25 mouse cellular contexts compared by ENCODE assay signal in genomic region chr6:127910638-127911037, GRCm38 (mm10). TPM values are rescaled to one million over a fixed set of nuclear protein-coding genes. Genes with fewer than 3 reads are reported as not detected.
DNase-seq lines count a peak whose midpoint lies in the region; ATAC-seq lines count a peak whose summit lies in the region.
"Had no signal": no experiment of that assay in that cellular context is flagged by ENCODE, and none has a peak within 500 bp of the region (broad histone marks: within the 10 kb centered on the region; RNA-seq: fewer than 3 reads in every experiment).

No protein-coding gene starts in this region.

- H3K27me3 ChIP-seq in embryonic facial prominence, embryonic 13.5 days, result no peaks in the 10 kb centered on the region
- no peaks in the 10 kb centered on the region for H3K27me3 ChIP-seq in embryonic facial prominence, embryonic 10.5 days (replicated peaks; ENCODE audit: low read depth, poor library complexity, severe bottlenecking)
- H3K27me3 ChIP-seq in midbrain, embryonic 11.5 days (ENCODE audit: control insufficient read depth, insufficient read depth, low read length), result no peaks in the 10 kb centered on the region
- no peaks in the 10 kb centered on the region for H3K27me3 ChIP-seq in midbrain, embryonic 16.5 days (ENCODE audit: control insufficient read depth, insufficient read depth, low read depth, low read length)
- H3K27me3 ChIP-seq in embryonic facial prominence, embryonic 14.5 days (replicated peaks; ENCODE audit: control insufficient read depth, insufficient read depth, low read length), result no peaks in the 10 kb centered on the region
- H3K27me3 ChIP-seq in limb, embryonic 15.5 days, result no peaks in the 10 kb centered on the region
- H3K27me3 ChIP-seq: embryonic facial prominence, embryonic 12.5 days; forebrain, embryonic 12.5 days had no signal

- H3K4me3 ChIP-seq in embryonic facial prominence, embryonic 13.5 days, result no peak overlapping the region
- H3K4me3 ChIP-seq in embryonic facial prominence, embryonic 10.5 days, result no peak overlapping the region
- H3K4me3 ChIP-seq in midbrain, embryonic 11.5 days (ENCODE audit: low read depth, low read length), result no peak overlapping the region
- no peak overlapping the region for H3K4me3 ChIP-seq in midbrain, embryonic 16.5 days (ENCODE audit: low read depth, low read length)
- no peak overlapping the region for H3K4me3 ChIP-seq in embryonic facial prominence, embryonic 14.5 days (ENCODE audit: low read depth, low read length)
- no peak overlapping the region for H3K4me3 ChIP-seq in limb, embryonic 15.5 days
- H3K4me3 ChIP-seq: embryonic facial prominence, embryonic 12.5 days; erythroblast, embryonic 14.5 days; forebrain, embryonic 10.5 days; forebrain, embryonic 12.5 days had no signal

- ATAC-seq in embryonic facial prominence, embryonic 13.5 days (ENCODE audit: insufficient number of reproducible peaks, insufficient read depth, low FRiP score, low TSS enrichment, low read depth), result peak; percentile 57; the same call in 1 of the 2 replicates
- ATAC-seq in midbrain, embryonic 11.5 days (ENCODE audit: low FRiP score), result no peak
- no peak for ATAC-seq in midbrain, embryonic 16.5 days
- peak; percentile 33; the same call in 1 of the 2 replicates for ATAC-seq in embryonic facial prominence, embryonic 14.5 days (ENCODE audit: low read depth)
- peak; percentile 17; the same call in 1 of the 2 replicates for ATAC-seq in limb, embryonic 15.5 days (ENCODE audit: insufficient number of reproducible peaks, low FRiP score, low TSS enrichment, low read depth)
- ATAC-seq: activated CD4-positive, CD25-positive, alpha-beta regulatory T cell, adult 4 months; forebrain, embryonic 14.5 days; forebrain, embryonic 16.5 days; Patski had no signal

- H3K9ac ChIP-seq in embryonic facial prominence, embryonic 13.5 days, result no peak overlapping the region
- no peak overlapping the region for H3K9ac ChIP-seq in midbrain, embryonic 11.5 days (ENCODE audit: low read length)
- H3K9ac ChIP-seq in midbrain, embryonic 16.5 days (ENCODE audit: low read depth, low read length), result no peak overlapping the region
- H3K9ac ChIP-seq in embryonic facial prominence, embryonic 14.5 days (ENCODE audit: low read depth, low read length), result no peak overlapping the region
- H3K9ac ChIP-seq in limb, embryonic 15.5 days, result no peak overlapping the region
- H3K9ac ChIP-seq: embryonic facial prominence, embryonic 12.5 days; forebrain, embryonic 12.5 days had no signal

- H3K27ac ChIP-seq in embryonic facial prominence, embryonic 13.5 days, result no peak overlapping the region
- H3K27ac ChIP-seq in embryonic facial prominence, embryonic 10.5 days (replicated peaks), result no peak overlapping the region
- no peak overlapping the region for H3K27ac ChIP-seq in midbrain, embryonic 11.5 days (ENCODE audit: low read depth, low read length)
- no peak overlapping the region for H3K27ac ChIP-seq in midbrain, embryonic 16.5 days (ENCODE audit: low read length)
- no peak overlapping the region; the same call in 1 of the 2 replicates for H3K27ac ChIP-seq in embryonic facial prominence, embryonic 14.5 days (replicated peaks; ENCODE audit: low read depth, low read length)
- H3K27ac ChIP-seq in limb, embryonic 15.5 days, result no peak overlapping the region
- H3K27ac ChIP-seq: embryonic facial prominence, embryonic 12.5 days; forebrain, embryonic 10.5 days; forebrain, embryonic 12.5 days had no signal

- no peak for DNase-seq in embryonic facial prominence, embryonic 10.5 days (ENCODE audit: low spot score)
- DNase-seq in midbrain, embryonic 11.5 days (ENCODE audit: low spot score, missing footprints), result peak; percentile 56
- peak; percentile 82 for DNase-seq in embryonic facial prominence, embryonic 14.5 days (ENCODE audit: low spot score)
- DNase-seq in frontal cortex, postnatal 14 days (ENCODE audit: low spot score in 2 of 2), result no peak
- no peak for DNase-seq in cerebellum, postnatal 10 days
- DNase-seq: adrenal gland, adult 8-10 months; adrenal gland, postnatal 14 days; adrenal gland, postnatal 36 days; cerebellum, adult 11-12 months; cerebellum, adult 2 months; cerebellum, adult 9-10 months; cerebellum, postnatal 14 days; cerebellum, postnatal 36 days; embryo, embryonic 11 days had no signal

- H3K4me1 ChIP-seq in embryonic facial prominence, embryonic 13.5 days, result no peaks in the 10 kb centered on the region
- H3K4me1 ChIP-seq in embryonic facial prominence, embryonic 10.5 days, result no peaks in the 10 kb centered on the region
- no peaks in the 10 kb centered on the region for H3K4me1 ChIP-seq in midbrain, embryonic 11.5 days (ENCODE audit: control insufficient read depth, insufficient read depth, low read length)
- no peaks in the 10 kb centered on the region for H3K4me1 ChIP-seq in midbrain, embryonic 16.5 days (ENCODE audit: control insufficient read depth, insufficient read depth, low read length)
- H3K4me1 ChIP-seq in embryonic facial prominence, embryonic 14.5 days (ENCODE audit: control insufficient read depth, insufficient read depth, low read length), result no peaks in the 10 kb centered on the region
- H3K4me1 ChIP-seq in limb, embryonic 15.5 days, result no peaks in the 10 kb centered on the region
- H3K4me1 ChIP-seq: embryonic facial prominence, embryonic 12.5 days; forebrain, embryonic 10.5 days; forebrain, embryonic 12.5 days had no signal

- whole genome bisulfite sequencing in embryonic facial prominence, embryonic 13.5 days, result 73% methylated on average over 4 of the region's 4 CpGs
- 89% methylated on average over 4 of the region's 4 CpGs for WGBS in embryonic facial prominence, embryonic 10.5 days
- 88% methylated on average over 4 of the region's 4 CpGs for WGBS in midbrain, embryonic 11.5 days
- WGBS in midbrain, embryonic 16.5 days, result 91% methylated on average over 4 of the region's 4 CpGs
- WGBS in embryonic facial prominence, embryonic 14.5 days, result 67% methylated on average over 4 of the region's 4 CpGs
- WGBS in limb, embryonic 15.5 days, result 82% methylated on average over 4 of the region's 4 CpGs

- peaks cover 60% of the 10 kb centered on the region for H3K36me3 ChIP-seq in embryonic facial prominence, embryonic 13.5 days
- peaks cover 3% of the 10 kb centered on the region; the same call in 1 of the 2 replicates for H3K36me3 ChIP-seq in embryonic facial prominence, embryonic 10.5 days (replicated peaks)
- no peaks in the 10 kb centered on the region for H3K36me3 ChIP-seq in midbrain, embryonic 11.5 days (ENCODE audit: control insufficient read depth, insufficient read depth, low read length)
- no peaks in the 10 kb centered on the region for H3K36me3 ChIP-seq in midbrain, embryonic 16.5 days (ENCODE audit: control insufficient read depth, insufficient read depth, low read length)
- peaks cover 21% of the 10 kb centered on the region for H3K36me3 ChIP-seq in embryonic facial prominence, embryonic 14.5 days (ENCODE audit: control insufficient read depth, insufficient read depth, low read length)
- H3K36me3 ChIP-seq in limb, embryonic 15.5 days, result peaks cover 15% of the 10 kb centered on the region
- H3K36me3 ChIP-seq: forebrain, embryonic 10.5 days had no signal

- H3K4me2 ChIP-seq in embryonic facial prominence, embryonic 13.5 days, result no peak overlapping the region
- H3K4me2 ChIP-seq in midbrain, embryonic 11.5 days, result no peak overlapping the region
- no peak overlapping the region for H3K4me2 ChIP-seq in midbrain, embryonic 16.5 days (ENCODE audit: low read length)
- no peak overlapping the region for H3K4me2 ChIP-seq in embryonic facial prominence, embryonic 14.5 days (ENCODE audit: low read depth, low read length)
- no peak overlapping the region for H3K4me2 ChIP-seq in limb, embryonic 15.5 days
- H3K4me2 ChIP-seq: embryonic facial prominence, embryonic 12.5 days; forebrain, embryonic 12.5 days had no signal

- H3K9me3 ChIP-seq in embryonic facial prominence, embryonic 13.5 days, result 0 out of 2 replicates have a peak, but pooled peaks cover under 1% of the 10 kb centered on the region
- H3K9me3 ChIP-seq in embryonic facial prominence, embryonic 10.5 days, result no peaks in the 10 kb centered on the region
- no peaks in the 10 kb centered on the region for H3K9me3 ChIP-seq in midbrain, embryonic 11.5 days (ENCODE audit: control insufficient read depth, low read length)
- H3K9me3 ChIP-seq in midbrain, embryonic 16.5 days (replicated peaks; ENCODE audit: control insufficient read depth, low read length, poor library complexity, severe bottlenecking), result no peaks in the 10 kb centered on the region
- 0 out of 2 replicates have a peak, but pooled peaks cover 3% of the 10 kb centered on the region for H3K9me3 ChIP-seq in embryonic facial prominence, embryonic 14.5 days (ENCODE audit: control insufficient read depth, low read length)
- H3K9me3 ChIP-seq in limb, embryonic 15.5 days, result no peaks in the 10 kb centered on the region
- H3K9me3 ChIP-seq: forebrain, embryonic 10.5 days; forebrain, embryonic 12.5 days had no signal

RNA-seq across cellular contexts. Expression of gene Tspan11, which starts 23.2 kb away (rescaled TPM):
- polyA plus RNA-seq in embryonic facial prominence, embryonic 13.5 days (2015; fragmentation: Nextera tagmentation; extraction: Ambion mirVana), result 30.3 and 35.0 TPM in 2 replicates
- polyA plus RNA-seq in embryonic facial prominence, embryonic 10.5 days (2016; fragmentation: Nextera tagmentation; extraction: Ambion mirVana), result 3.9 and 6.9 TPM in 2 replicates
- 10.8 and 13.3 TPM in 2 replicates for polyA plus RNA-seq in midbrain, embryonic 11.5 days (2014; fragmentation: Nextera tagmentation; extraction: Ambion mirVana)
- polyA plus RNA-seq in midbrain, embryonic 16.5 days (2015; fragmentation: Nextera tagmentation; extraction: Ambion mirVana), result 5.5 and 5.7 TPM in 2 replicates
- polyA plus RNA-seq in embryonic facial prominence, embryonic 14.5 days (2014; fragmentation: Nextera tagmentation; extraction: Ambion mirVana), result 21.9 and 22.1 TPM in 2 replicates
- polyA plus RNA-seq in limb, embryonic 15.5 days (2015; fragmentation: Nextera tagmentation; extraction: Ambion mirVana), result 25.3 and 25.4 TPM in 2 replicates
- polyA plus RNA-seq: activated CD4-positive, CD25-positive, alpha-beta regulatory T cell, adult 4 months; erythroblast, embryonic 14.5 days; Patski had no signal

Comparison
In these comparisons a context has a peak if more than half of its experiments do, and no peak if none do; other contexts are left out.
1. DNase-seq: peak in midbrain, embryonic 11.5 days (single experiment) and embryonic facial prominence, embryonic 14.5 days (single experiment); none in embryonic facial prominence, embryonic 10.5 days (single experiment), frontal cortex, postnatal 14 days (0 of 2) and cerebellum, postnatal 10 days (0 of 2).
2. ATAC-seq: peak in embryonic facial prominence, embryonic 13.5 days (single experiment), embryonic facial prominence, embryonic 14.5 days (single experiment) and limb, embryonic 15.5 days (single experiment); none in midbrain, embryonic 11.5 days (single experiment) and midbrain, embryonic 16.5 days (single experiment).